Comparison of ENCODE assay signal across 12 mouse cellular contexts in genomic region chr11:87761806-87762701, GRCm38 (mm10). TPM values are rescaled to one million over a fixed set of nuclear protein-coding genes. Genes with fewer than 3 reads are reported as not detected.
DNase-seq lines count a peak whose midpoint lies in the region; ATAC-seq lines count a peak whose summit lies in the region.
"Had no signal": no experiment of that assay in that cellular context is flagged by ENCODE, and none has a peak within 500 bp of the region (broad histone marks: within the 10 kb centered on the region; RNA-seq: fewer than 3 reads in every experiment).

No protein-coding gene starts in this region.

- WGBS in forebrain, embryonic 14.5 days = 77% methylated on average over 14 of the region's 14 CpGs
- 72% methylated on average over 14 of the region's 14 CpGs for WGBS in hindbrain, embryonic 15.5 days
- WGBS in neural tube, embryonic 12.5 days = 77% methylated on average over 14 of the region's 14 CpGs
- 81% methylated on average over 14 of the region's 14 CpGs for WGBS in kidney, embryonic 15.5 days

- peak overlapping the region; percentile 96 for H3K4me2 ChIP-seq in forebrain, embryonic 14.5 days (ENCODE audit: low read length)
- peak overlapping the region; percentile 96 for H3K4me2 ChIP-seq in hindbrain, embryonic 15.5 days
- H3K4me2 ChIP-seq in neural tube, embryonic 12.5 days (replicated peaks) = peak overlapping the region; percentile 96
- no peak overlapping the region for H3K4me2 ChIP-seq in kidney, embryonic 15.5 days

- no peak for ATAC-seq in megakaryocyte, adult 5-6 weeks (ENCODE audit: poor library complexity, severe bottlenecking)
- ATAC-seq in forebrain, embryonic 14.5 days = no peak
- ATAC-seq in hindbrain, embryonic 15.5 days (ENCODE audit: low FRiP score, low read depth) = no peak
- ATAC-seq in neural tube, embryonic 12.5 days (ENCODE audit: low FRiP score, low read depth) = no peak
- no peak for ATAC-seq in kidney, embryonic 15.5 days (replicated peaks; ENCODE audit: low FRiP score)
- no peak for ATAC-seq in monocyte, adult 5-6 weeks (replicated peaks; ENCODE audit: insufficient number of reproducible peaks, low FRiP score, low TSS enrichment, poor library complexity, severe bottlenecking)

- H3K27ac ChIP-seq in forebrain, embryonic 14.5 days (ENCODE audit: low read depth, low read length) = no peak overlapping the region
- peak overlapping the region; percentile 83; the same call in 1 of the 2 replicates for H3K27ac ChIP-seq in hindbrain, embryonic 15.5 days (replicated peaks)
- H3K27ac ChIP-seq in neural tube, embryonic 12.5 days = no peak overlapping the region
- no peak overlapping the region for H3K27ac ChIP-seq in kidney, embryonic 15.5 days
- H3K27ac ChIP-seq: limb, embryonic 10.5 days had no signal

- peak overlapping the region; percentile 82 for H3K9ac ChIP-seq in forebrain, embryonic 14.5 days (ENCODE audit: low read length)
- peak overlapping the region; percentile 63 for H3K9ac ChIP-seq in hindbrain, embryonic 15.5 days
- H3K9ac ChIP-seq in neural tube, embryonic 12.5 days = peak overlapping the region; percentile 44
- no peak overlapping the region for H3K9ac ChIP-seq in kidney, embryonic 15.5 days

- H3K4me3 ChIP-seq in megakaryocyte, embryonic 14.5 days (replicated peaks) = peak overlapping the region; percentile 51
- H3K4me3 ChIP-seq in forebrain, embryonic 14.5 days (ENCODE audit: low read depth, low read length) = peak overlapping the region; percentile 58
- H3K4me3 ChIP-seq in hindbrain, embryonic 15.5 days = peak overlapping the region; percentile 72
- H3K4me3 ChIP-seq in neural tube, embryonic 12.5 days = peak overlapping the region; percentile 64
- H3K4me3 ChIP-seq in kidney, embryonic 15.5 days (replicated peaks) = no peak overlapping the region
- H3K4me3 ChIP-seq: limb, embryonic 10.5 days had no signal

- H3K4me1 ChIP-seq in megakaryocyte, embryonic 14.5 days = peaks cover 71% of the 10 kb centered on the region
- peaks cover 31% of the 10 kb centered on the region for H3K4me1 ChIP-seq in forebrain, embryonic 14.5 days (ENCODE audit: control insufficient read depth, insufficient read depth, low read length)
- H3K4me1 ChIP-seq in hindbrain, embryonic 15.5 days (replicated peaks) = peaks cover 50% of the 10 kb centered on the region
- peaks cover 42% of the 10 kb centered on the region for H3K4me1 ChIP-seq in neural tube, embryonic 12.5 days
- H3K4me1 ChIP-seq in kidney, embryonic 15.5 days = peaks cover 29% of the 10 kb centered on the region

- no peak for DNase-seq in forebrain, embryonic 14.5 days (ENCODE audit: low spot score)
- DNase-seq: embryo, embryonic 11 days; heart, adult 18-20 months; kidney, postnatal 36 days; retina, postnatal 1 day had no signal

- H3K9me3 ChIP-seq in megakaryocyte, embryonic 14.5 days = no peaks in the 10 kb centered on the region
- H3K9me3 ChIP-seq in forebrain, embryonic 14.5 days (replicated peaks; ENCODE audit: control insufficient read depth, low read length) = no peaks in the 10 kb centered on the region
- H3K9me3 ChIP-seq in hindbrain, embryonic 15.5 days = no peaks in the 10 kb centered on the region
- no peaks in the 10 kb centered on the region for H3K9me3 ChIP-seq in neural tube, embryonic 12.5 days
- no peaks in the 10 kb centered on the region for H3K9me3 ChIP-seq in kidney, embryonic 15.5 days (replicated peaks)
- H3K9me3 ChIP-seq: limb, embryonic 10.5 days had no signal

- peaks cover 74% of the 10 kb centered on the region for H3K36me3 ChIP-seq in megakaryocyte, embryonic 14.5 days (replicated peaks; ENCODE audit: low read length)
- H3K36me3 ChIP-seq in forebrain, embryonic 14.5 days (ENCODE audit: control insufficient read depth, insufficient read depth, low read length) = 0 out of 2 replicates have a peak, but pooled peaks cover 6% of the 10 kb centered on the region
- peaks cover 6% of the 10 kb centered on the region for H3K36me3 ChIP-seq in hindbrain, embryonic 15.5 days
- no peaks in the 10 kb centered on the region for H3K36me3 ChIP-seq in neural tube, embryonic 12.5 days
- no peaks in the 10 kb centered on the region for H3K36me3 ChIP-seq in kidney, embryonic 15.5 days
- H3K36me3 ChIP-seq: limb, embryonic 10.5 days had no signal

- H3K27me3 ChIP-seq in megakaryocyte, embryonic 14.5 days (replicated peaks) = peaks cover 36% of the 10 kb centered on the region
- peaks cover 9% of the 10 kb centered on the region; the same call in 1 of the 2 replicates for H3K27me3 ChIP-seq in forebrain, embryonic 14.5 days (replicated peaks; ENCODE audit: control insufficient read depth, insufficient read depth, low read length)
- no peaks in the 10 kb centered on the region for H3K27me3 ChIP-seq in hindbrain, embryonic 15.5 days
- peaks cover 69% of the 10 kb centered on the region for H3K27me3 ChIP-seq in neural tube, embryonic 12.5 days (replicated peaks)
- H3K27me3 ChIP-seq in kidney, embryonic 15.5 days = peaks cover 81% of the 10 kb centered on the region

RNA-seq across cellular contexts. Expression of gene Tspoap1, which starts 1.7 kb away (rescaled TPM):
- 12.9 and 13.9 TPM in 2 replicates for polyA plus RNA-seq in megakaryocyte, embryonic 14.5 days (2012; ENCODE audit: insufficient read depth, low replicate concordance)
- 5.4 and 8.0 TPM in 2 replicates for total RNA-seq in megakaryocyte, adult 5-6 weeks (2015)
- total RNA-seq in megakaryocyte, adult 5-6 weeks (2017) = 6.1 and 8.6 TPM in 2 replicates
- 13.5 and 20.2 TPM in 2 replicates for polyA plus RNA-seq in forebrain, embryonic 14.5 days (2014; fragmentation: Nextera tagmentation; extraction: Ambion mirVana)
- 43.6 and 50.4 TPM in 2 replicates for polyA plus RNA-seq in hindbrain, embryonic 15.5 days (2015; fragmentation: Nextera tagmentation; extraction: Ambion mirVana)
- 23.6 and 26.1 TPM in 2 replicates for polyA plus RNA-seq in neural tube, embryonic 12.5 days (2016; fragmentation: Nextera tagmentation; extraction: Ambion mirVana)
- polyA plus RNA-seq in kidney, embryonic 15.5 days (2015; fragmentation: Nextera tagmentation; extraction: Ambion mirVana) = 4.4 and 5.1 TPM in 2 replicates
- total RNA-seq in monocyte, adult 5-6 weeks (2017) = 4.3 to 7.3 TPM (median 5.4 TPM) in 3 replicates

RNA-seq across cellular contexts. Expression of gene Supt4a, which starts 24.7 kb away (rescaled TPM):
- polyA plus RNA-seq in megakaryocyte, embryonic 14.5 days (2012; ENCODE audit: insufficient read depth, low replicate concordance) = 5.6 and 15.5 TPM in 2 replicates
- total RNA-seq in megakaryocyte, adult 5-6 weeks (2015) = 200 and 205 TPM in 2 replicates
- total RNA-seq in megakaryocyte, adult 5-6 weeks (2017) = 58.9 and 59.0 TPM in 2 replicates
- polyA plus RNA-seq in forebrain, embryonic 14.5 days (2014; fragmentation: Nextera tagmentation; extraction: Ambion mirVana) = 160 and 203 TPM in 2 replicates
- polyA plus RNA-seq in hindbrain, embryonic 15.5 days (2015; fragmentation: Nextera tagmentation; extraction: Ambion mirVana) = 130 and 137 TPM in 2 replicates
- 149 TPM in 2 replicates for polyA plus RNA-seq in neural tube, embryonic 12.5 days (2016; fragmentation: Nextera tagmentation; extraction: Ambion mirVana)
- polyA plus RNA-seq in kidney, embryonic 15.5 days (2015; fragmentation: Nextera tagmentation; extraction: Ambion mirVana) = 164 and 168 TPM in 2 replicates
- 123 to 169 TPM (median 136 TPM) in 3 replicates for total RNA-seq in monocyte, adult 5-6 weeks (2017)

RNA-seq across cellular contexts. Expression of gene Mpo, which starts 31.3 kb away (rescaled TPM):
- polyA plus RNA-seq in megakaryocyte, embryonic 14.5 days (2012; ENCODE audit: insufficient read depth, low replicate concordance) = 30.8 and 297 TPM in 2 replicates
- 284 and 331 TPM in 2 replicates for total RNA-seq in megakaryocyte, adult 5-6 weeks (2015)
- total RNA-seq in megakaryocyte, adult 5-6 weeks (2017) = 235 and 273 TPM in 2 replicates
- polyA plus RNA-seq in forebrain, embryonic 14.5 days (2014; fragmentation: Nextera tagmentation; extraction: Ambion mirVana) = 0.22 and 0.23 TPM in 2 replicates
- 0.21 TPM in 2 replicates for polyA plus RNA-seq in hindbrain, embryonic 15.5 days (2015; fragmentation: Nextera tagmentation; extraction: Ambion mirVana)
- polyA plus RNA-seq in neural tube, embryonic 12.5 days (2016; fragmentation: Nextera tagmentation; extraction: Ambion mirVana) = 2.8 and 3.6 TPM in 2 replicates
- 4.2 and 5.7 TPM in 2 replicates for polyA plus RNA-seq in kidney, embryonic 15.5 days (2015; fragmentation: Nextera tagmentation; extraction: Ambion mirVana)
- total RNA-seq in monocyte, adult 5-6 weeks (2017) = not detected in 3 replicates
- total RNA-seq: heart, adult 18-20 months had no signal
